Mouse (Mus musculus): ENCODE results near the gene Gadd45b. TPM values are rescaled to one million over a fixed set of nuclear protein-coding genes. Genes with fewer than 3 reads are reported as not detected.
A peak's percentile ranks its signal among the peaks of the same experiment; 100 is the strongest.

The Gadd45b gene
- polyA plus RNA-seq, 1 experiment from 2014 or later = 29.2 TPM

DNA sequence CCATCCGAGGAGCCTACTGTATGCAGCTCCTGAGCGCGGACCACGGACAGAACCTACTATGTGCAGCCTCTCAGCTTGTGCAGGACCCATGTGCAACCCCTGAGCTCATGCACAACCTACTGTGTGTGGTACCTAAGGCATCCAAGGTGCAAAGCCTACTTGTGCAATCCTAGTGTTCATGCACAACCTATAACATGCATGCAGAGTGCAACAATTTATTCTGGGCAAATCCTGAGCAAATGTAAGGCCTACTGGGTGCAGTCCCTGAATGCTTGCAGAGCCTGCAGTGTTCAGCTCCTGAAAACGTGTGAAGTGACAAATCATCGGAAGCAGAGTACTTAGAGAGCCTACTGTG, 6.9 kb downstream of the Gadd45b start:
- no peaks in the 10 kb centered on the region for H3K9me3 ChIP-seq
- H3K4me3 ChIP-seq = peak overlapping the region; percentile 57
- H3K27me3 ChIP-seq (replicated peaks) = peaks cover 26% of the 10 kb centered on the region
- peak overlapping the region; percentile 86 for H3K9ac ChIP-seq
- no peak for ATAC-seq (ENCODE audit: extremely low read depth, insufficient number of reproducible peaks, low FRiP score, low TSS enrichment)
- H3K4me1 ChIP-seq = peaks cover 99% of the 10 kb centered on the region
- peak overlapping the region; percentile 99 for H3K27ac ChIP-seq (replicated peaks)
- peaks cover 1% of the 10 kb centered on the region; the same call in 1 of the 2 replicates for H3K36me3 ChIP-seq
- peak overlapping the region; percentile 83 for H3K4me2 ChIP-seq
- WGBS = 9% methylated on average over 6 of the region's 6 CpGs

GRCm38 (mm10) chr10:80937646-80938045, 7.8 kb downstream of the Gadd45b start:
- WGBS = 21% methylated on average over 8 of the region's 8 CpGs
- Histone ChIP-seq H3K4me2 (peak overlapping the region; percentile 43), H3K4me3 (no peak overlapping the region), H3K27ac (replicated peaks) (peak overlapping the region; percentile 99), H3K27me3 (replicated peaks) (peaks cover 25% of the 10 kb centered on the region), H3K36me3 (no peaks in the 10 kb centered on the region), H3K9me3 (no peaks in the 10 kb centered on the region), H3K9ac (peak overlapping the region; percentile 86), H3K4me1 (peaks cover 96% of the 10 kb centered on the region)
- no peak for ATAC-seq (ENCODE audit: extremely low read depth, insufficient number of reproducible peaks, low FRiP score, low TSS enrichment)

DNA sequence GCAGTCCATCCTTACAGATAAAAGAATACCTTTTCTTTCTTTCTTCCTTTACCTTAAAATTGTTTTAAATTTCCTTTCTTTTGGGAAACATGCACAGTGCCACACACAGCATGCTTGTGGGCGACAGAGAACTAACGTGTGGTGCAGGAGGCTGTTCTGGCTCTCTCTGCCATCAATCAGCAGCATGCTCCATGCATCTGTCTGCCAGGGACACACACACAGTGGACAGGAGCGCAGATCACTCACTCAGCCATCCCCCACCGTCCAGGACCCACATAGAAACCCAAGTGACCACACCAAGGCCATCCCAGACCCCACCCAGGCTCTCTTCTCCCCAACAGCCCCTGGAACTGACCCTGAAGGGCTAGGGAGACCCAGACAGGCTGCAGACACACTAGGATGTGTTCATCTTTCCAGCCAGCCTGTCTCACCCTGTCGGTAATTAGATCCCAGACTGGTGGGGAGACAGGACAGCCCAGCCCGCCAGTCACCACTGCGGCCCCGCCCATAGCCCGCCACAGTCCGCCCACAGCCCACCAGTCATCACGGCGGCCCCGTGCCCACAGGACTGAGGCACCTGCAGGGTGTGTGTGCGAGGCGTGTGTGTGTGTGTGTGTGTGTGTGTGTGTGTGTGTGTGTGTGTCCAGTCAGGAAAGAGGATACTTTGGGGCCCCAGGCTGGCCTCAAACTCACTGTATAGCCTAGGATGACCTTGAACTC, 9.1 kb downstream of the Gadd45b start:
- WGBS = 9% methylated on average over 15 of the region's 15 CpGs
- Histone ChIP-seq H3K9me3 (no peaks in the 10 kb centered on the region), H3K4me1 (peaks cover 96% of the 10 kb centered on the region), H3K27ac (replicated peaks) (peak overlapping the region; percentile 99), H3K27me3 (replicated peaks) (peaks cover 17% of the 10 kb centered on the region), H3K4me3 (peak overlapping the region; percentile 42), H3K9ac (peak overlapping the region; percentile 86), H3K36me3 (no peaks in the 10 kb centered on the region), H3K4me2 (peak overlapping the region; percentile 72)
- ATAC-seq (ENCODE audit: extremely low read depth, insufficient number of reproducible peaks, low FRiP score, low TSS enrichment) = 0 out of 2 replicates have a peak, but pooled peaks have one; percentile 15

DNA sequence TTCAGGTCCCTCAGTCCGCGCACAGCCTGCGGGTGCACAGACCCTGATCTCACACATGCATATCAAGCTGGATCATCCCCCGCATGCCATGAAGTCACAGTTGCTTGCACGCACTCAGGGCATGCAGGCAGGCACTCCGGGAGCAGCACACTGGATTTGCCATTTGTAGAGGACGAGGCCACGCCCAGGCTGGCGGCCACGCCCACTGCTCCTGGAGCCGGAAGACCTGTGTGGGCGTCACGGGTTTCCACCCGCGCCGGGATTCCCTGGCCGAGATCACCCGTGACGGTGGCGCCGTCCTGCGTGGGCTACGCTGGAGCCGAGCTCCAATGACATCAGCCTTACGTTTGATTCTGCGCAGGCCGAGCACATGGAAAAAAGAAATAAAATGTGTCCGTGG, 9.8 kb downstream of the Gadd45b start:
- Histone ChIP-seq H3K4me1 (peaks cover 90% of the 10 kb centered on the region), H3K9me3 (no peaks in the 10 kb centered on the region), H3K36me3 (no peaks in the 10 kb centered on the region), H3K27ac (replicated peaks) (peak overlapping the region; percentile 99), H3K4me2 (peak overlapping the region; percentile 72), H3K9ac (peak overlapping the region; percentile 86), H3K27me3 (replicated peaks) (peaks cover 10% of the 10 kb centered on the region), H3K4me3 (peak overlapping the region; percentile 42)
- ATAC-seq (ENCODE audit: extremely low read depth, insufficient number of reproducible peaks, low FRiP score, low TSS enrichment) = no peak
- WGBS = 3% methylated on average over 28 of the region's 28 CpGs

GRCm38 (mm10) chr10:80940320-80940987, 10.6 kb downstream of the Gadd45b start:
- ATAC-seq (ENCODE audit: extremely low read depth, insufficient number of reproducible peaks, low FRiP score, low TSS enrichment) = peak; percentile 44
- Histone ChIP-seq H3K4me1 (peaks cover 83% of the 10 kb centered on the region), H3K4me2 (peak overlapping the region; percentile 72), H3K27ac (replicated peaks) (peak overlapping the region; percentile 99), H3K4me3 (peak overlapping the region; percentile 42), H3K27me3 (replicated peaks) (0 out of 2 replicates have a peak, but pooled peaks cover 9% of the 10 kb centered on the region), H3K9ac (peak overlapping the region; percentile 86), H3K36me3 (no peaks in the 10 kb centered on the region), H3K9me3 (no peaks in the 10 kb centered on the region)
- 19% methylated on average over 8 of the region's 8 CpGs for WGBS

DNA sequence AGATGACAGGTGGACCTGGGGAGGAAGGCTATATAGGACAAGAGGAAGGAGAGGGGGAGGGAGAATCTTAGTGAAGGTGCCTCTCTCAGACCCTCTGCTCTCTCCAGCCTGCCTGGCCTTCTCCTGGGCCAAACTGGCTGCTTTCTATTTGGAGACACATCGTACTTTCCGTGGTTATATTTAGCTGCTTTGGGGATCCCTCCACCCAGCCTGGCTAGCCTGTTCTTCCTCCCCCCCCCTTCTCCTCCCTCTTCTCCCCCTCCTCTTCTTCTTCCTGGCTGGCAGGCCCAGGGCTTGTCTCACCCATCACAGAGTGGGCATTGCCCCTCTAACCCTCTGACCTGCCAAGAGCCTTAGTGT, 11.1 kb downstream of the Gadd45b start:
- Histone ChIP-seq H3K9ac (peak overlapping the region; percentile 86), H3K4me1 (peaks cover 78% of the 10 kb centered on the region), H3K27me3 (replicated peaks) (0 out of 2 replicates have a peak, but pooled peaks cover 9% of the 10 kb centered on the region), H3K4me2 (peak overlapping the region; percentile 72), H3K4me3 (peak overlapping the region; percentile 42; the same call in 1 of the 2 replicates), H3K36me3 (no peaks in the 10 kb centered on the region), H3K9me3 (no peaks in the 10 kb centered on the region), H3K27ac (replicated peaks) (peak overlapping the region; percentile 99)
- 19% methylated on average over 2 of the region's 2 CpGs for WGBS
- 0 out of 2 replicates have a peak, but pooled peaks have one; percentile 3 for ATAC-seq (ENCODE audit: extremely low read depth, insufficient number of reproducible peaks, low FRiP score, low TSS enrichment)

GRCm38 (mm10) chr10:80942919-80943318, 13.0 kb downstream of the Gadd45b start:
- ATAC-seq (ENCODE audit: extremely low read depth, insufficient number of reproducible peaks, low FRiP score, low TSS enrichment) = no peak
- Histone ChIP-seq H3K27me3 (replicated peaks) (no peaks in the 10 kb centered on the region), H3K36me3 (no peaks in the 10 kb centered on the region), H3K4me3 (no peak overlapping the region), H3K4me1 (peaks cover 77% of the 10 kb centered on the region), H3K9me3 (no peaks in the 10 kb centered on the region), H3K27ac (replicated peaks) (0 out of 2 replicates have a peak overlapping the region, but pooled peaks have one; percentile 37), H3K9ac (peak overlapping the region; percentile 54; the same call in 1 of the 2 replicates), H3K4me2 (no peak overlapping the region)
- 55% methylated on average over 8 of the region's 8 CpGs for WGBS

DNA sequence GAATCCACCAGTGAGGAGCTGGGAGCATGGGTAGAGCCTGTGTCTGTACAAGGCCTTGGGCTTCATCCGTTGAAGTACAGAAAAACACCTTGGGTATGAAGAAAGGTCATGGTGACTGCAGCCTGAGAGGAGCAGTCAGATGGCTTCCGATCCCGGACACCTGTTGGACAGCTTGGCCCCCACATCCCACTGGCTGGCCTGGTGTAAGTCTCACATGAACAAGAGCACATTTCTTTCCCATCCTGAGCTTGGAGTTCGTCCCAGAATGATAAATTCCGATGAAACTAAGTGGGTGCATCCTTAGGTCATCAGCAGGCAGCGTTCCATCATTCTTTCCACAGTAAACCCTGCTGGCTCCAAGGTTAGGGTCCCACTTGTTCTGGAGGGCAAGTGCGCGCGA, 13.8 kb downstream of the Gadd45b start:
- no peaks in the 10 kb centered on the region for H3K36me3 ChIP-seq
- H3K4me1 ChIP-seq = peaks cover 77% of the 10 kb centered on the region
- H3K4me3 ChIP-seq = no peak overlapping the region
- 56% methylated on average over 9 of the region's 9 CpGs for WGBS
- H3K27ac ChIP-seq (replicated peaks) = peak overlapping the region; percentile 63
- no peak for ATAC-seq (ENCODE audit: extremely low read depth, insufficient number of reproducible peaks, low FRiP score, low TSS enrichment)
- H3K27me3 ChIP-seq (replicated peaks) = no peaks in the 10 kb centered on the region
- peak overlapping the region; percentile 47; the same call in 1 of the 2 replicates for H3K9ac ChIP-seq
- H3K9me3 ChIP-seq = no peaks in the 10 kb centered on the region
- H3K4me2 ChIP-seq = no peak overlapping the region

DNA sequence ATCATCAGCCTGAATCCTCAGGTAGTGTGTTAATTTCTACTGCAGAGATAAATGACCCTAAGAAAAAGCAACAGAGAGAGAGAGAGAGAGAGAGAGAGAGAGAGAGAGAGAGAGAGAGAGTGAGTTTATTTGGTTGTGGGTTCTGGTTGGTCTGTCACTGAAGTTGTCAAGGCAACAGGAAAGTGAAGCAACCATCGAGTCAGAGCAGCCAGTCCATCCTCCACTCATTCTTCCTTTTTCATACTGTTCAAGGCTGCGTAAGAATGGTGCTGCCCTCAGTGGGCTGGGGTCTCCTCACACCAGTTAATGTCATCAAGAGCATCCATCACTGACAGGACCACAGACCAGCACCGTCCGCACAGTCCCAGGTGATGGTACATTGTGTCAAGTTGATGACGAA, 14.4 kb downstream of the Gadd45b start:
- H3K4me1 ChIP-seq = peaks cover 77% of the 10 kb centered on the region

GRCm38 (mm10) chr10:80946684-80947437, 17.0 kb downstream of the Gadd45b start:
- H3K4me1 ChIP-seq = peaks cover 54% of the 10 kb centered on the region
- 62% methylated on average over 14 of the region's 14 CpGs for WGBS
- H3K27me3 ChIP-seq (replicated peaks) = 0 out of 2 replicates have a peak, but pooled peaks cover 10% of the 10 kb centered on the region
- no peaks in the 10 kb centered on the region for H3K9me3 ChIP-seq
- no peak overlapping the region for H3K4me2 ChIP-seq
- H3K27ac ChIP-seq (replicated peaks) = peak overlapping the region; percentile 78
- ATAC-seq (ENCODE audit: extremely low read depth, insufficient number of reproducible peaks, low FRiP score, low TSS enrichment) = no peak
- no peak overlapping the region for H3K4me3 ChIP-seq
- H3K9ac ChIP-seq = peak overlapping the region; percentile 44
- no peaks in the 10 kb centered on the region for H3K36me3 ChIP-seq

More for the DNA sequence above, 14.4 kb downstream of the Gadd45b start:
- no peak overlapping the region for H3K27ac ChIP-seq (replicated peaks)
- H3K9me3 ChIP-seq = no peaks in the 10 kb centered on the region
- no peaks in the 10 kb centered on the region for H3K27me3 ChIP-seq (replicated peaks)
- no peak for ATAC-seq (ENCODE audit: extremely low read depth, insufficient number of reproducible peaks, low FRiP score, low TSS enrichment)
- H3K36me3 ChIP-seq = no peaks in the 10 kb centered on the region
- no peak overlapping the region for H3K9ac ChIP-seq
- WGBS = 87% methylated on average over 5 of the region's 5 CpGs
- H3K4me2 ChIP-seq = no peak overlapping the region
- no peak overlapping the region for H3K4me3 ChIP-seq

GRCm38 (mm10) chr10:80947802-80948201, 17.9 kb downstream of the Gadd45b start:
- Histone ChIP-seq H3K27ac (replicated peaks) (peak overlapping the region; percentile 78), H3K9me3 (no peaks in the 10 kb centered on the region), H3K4me1 (peaks cover 47% of the 10 kb centered on the region), H3K4me2 (no peak overlapping the region), H3K27me3 (replicated peaks) (0 out of 2 replicates have a peak, but pooled peaks cover 10% of the 10 kb centered on the region), H3K9ac (peak overlapping the region; percentile 44; the same call in 1 of the 2 replicates), H3K36me3 (no peaks in the 10 kb centered on the region), H3K4me3 (no peak overlapping the region)
- WGBS = 7% methylated on average over 2 of the region's 2 CpGs
- no peak for ATAC-seq (ENCODE audit: extremely low read depth, insufficient number of reproducible peaks, low FRiP score, low TSS enrichment)
